Mouse (Mus musculus) cortical plate, adult 2 months (tissue): ENCODE measurements around the gene Pik3r2.

Source experiments
- CTCF ChIP-seq: fragments of 200-500 bp; IDR thresholded peaks from 2 replicates; pipeline ENCODE4 v1.5.1; 2011; ENCODE audit warnings: mild to moderate bottlenecking, control low read depth, low read length; ENCODE audit not compliant: insufficient read depth; ENCODE audit errors: extremely low read depth
- POLR2A ChIP-seq: fragments of 200-500 bp; IDR thresholded peaks from 2 replicates; pipeline ENCODE4 v1.6.1; 2011; ENCODE audit warnings: mild to moderate bottlenecking, low read length, control low read depth; ENCODE audit not compliant: insufficient read depth; ENCODE audit errors: extremely low read depth

DNA sequence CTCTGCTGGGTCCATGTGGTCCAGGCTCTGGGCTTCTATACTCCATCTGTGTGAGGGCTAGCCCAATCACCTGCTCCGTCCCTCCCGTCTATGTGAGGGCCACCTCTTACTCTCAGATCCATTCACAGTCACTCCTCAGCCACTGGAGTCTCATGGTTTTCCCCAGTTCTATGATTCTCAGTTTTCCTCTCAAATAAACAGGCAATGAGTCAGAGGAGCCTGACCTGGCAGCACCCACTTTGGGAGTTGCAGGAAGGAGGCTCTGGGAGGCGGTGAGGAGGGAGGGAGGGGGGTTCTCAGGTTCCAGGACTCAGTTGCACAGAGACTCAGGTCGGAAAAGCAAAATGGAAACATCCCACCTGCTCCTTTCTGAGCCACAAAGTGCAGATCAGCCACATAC lies 36.4 kb upstream of the Pik3r2 start:
- TF ChIP-seq POLR2A, result no peak
- TF ChIP-seq CTCF, result no peak
